Mouse (Mus musculus) urinary bladder, postnatal 10 days (tissue): ENCODE measurements around the gene Dguok.

Source experiments
- DNase-seq: peaks from one replicate; pipeline ENCODE4 v3.0.0; 2022; ENCODE audit warnings: low spot score

The Dguok gene

DNA sequence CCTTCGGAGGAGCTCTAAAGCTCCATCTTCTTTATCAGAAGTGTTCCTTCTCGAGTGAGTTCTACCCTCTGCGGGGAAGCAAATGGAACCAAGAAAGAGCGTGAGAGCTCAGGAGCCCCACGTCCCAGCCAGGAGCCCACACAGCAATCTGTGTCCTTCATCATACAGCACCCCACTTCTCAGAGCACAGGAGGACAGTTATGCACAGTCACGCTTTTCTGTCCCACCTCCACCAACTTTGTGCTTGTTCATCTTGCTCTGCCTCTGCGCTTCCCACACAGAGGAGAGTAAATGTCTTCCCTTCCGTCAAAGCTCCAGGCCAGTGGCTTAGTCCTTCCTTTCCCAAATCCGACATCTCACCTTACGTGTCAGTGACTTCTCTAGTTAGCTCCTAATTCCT is 7.7 kb downstream of the Dguok start:
- no peak for DNase-seq

GRCm38 (mm10) chr6:83496753-83497710 is 9.7 kb downstream of the Dguok start:
- DNase-seq: no peak

DNA sequence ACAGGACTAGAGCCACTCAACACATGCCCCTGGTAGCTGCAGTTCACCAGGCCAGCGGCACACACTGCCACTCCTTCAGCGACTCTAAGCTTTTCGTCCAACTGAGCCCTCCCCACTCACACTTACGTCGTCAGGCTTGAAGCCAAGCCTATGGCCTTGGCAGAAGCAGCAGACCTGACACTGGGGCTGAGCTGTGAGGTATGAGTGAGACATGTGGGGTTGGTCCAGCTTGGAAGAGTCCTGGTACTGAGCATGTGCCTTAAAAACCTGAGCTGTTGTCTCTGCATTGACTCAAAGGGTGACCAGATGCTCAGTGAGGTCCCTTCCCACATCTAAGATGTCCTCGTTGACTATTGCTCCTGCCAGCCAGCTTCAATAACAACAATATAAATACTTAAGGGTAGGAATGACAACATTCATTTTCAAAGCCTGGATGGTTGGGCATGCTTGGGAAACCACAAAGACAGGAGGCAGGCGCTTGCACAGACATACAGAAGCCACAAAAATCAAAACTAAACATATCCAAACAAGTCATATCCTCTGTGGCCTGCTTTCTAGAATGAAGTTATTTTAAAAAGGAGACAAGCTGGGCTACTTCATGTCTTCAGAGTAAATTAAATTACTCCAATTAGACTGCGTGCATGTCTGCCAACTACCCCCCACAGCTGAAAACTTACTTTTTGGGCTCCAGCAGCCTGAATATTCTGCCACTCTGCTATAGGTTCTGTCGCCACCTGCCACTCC is 10.6 kb downstream of the Dguok start:
- DNase-seq: no peak

GRCm38 (mm10) chr6:83490622-83491021 is 16.1 kb downstream of the Dguok start:
- DNase-seq: no peak

DNA sequence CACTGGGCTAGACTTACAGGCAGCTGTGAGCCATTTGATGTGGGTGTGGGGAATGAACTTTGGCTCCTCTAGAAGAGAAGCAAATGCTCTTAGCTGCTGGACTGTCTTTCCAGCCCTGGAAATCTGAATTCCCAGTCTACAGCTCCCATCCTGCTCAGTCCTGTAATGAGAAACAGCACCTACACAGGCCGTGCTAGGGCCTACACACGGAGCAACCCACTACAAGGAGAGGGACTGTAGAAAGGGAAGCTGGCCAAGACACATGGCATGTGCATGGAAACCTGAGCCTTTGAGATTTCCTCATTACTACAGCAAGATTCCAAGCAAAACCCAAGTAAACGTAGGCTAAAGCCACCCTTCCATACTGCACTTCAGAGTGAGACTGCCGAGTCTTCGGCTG is 18.6 kb downstream of the Dguok start:
- no peak for DNase-seq

- no peak for DNase-seq
These were observed 19.5 kb downstream of the Dguok start for GRCm38 (mm10) chr6:83487298-83487697.

- DNase-seq: no peak
These were observed 20.9 kb downstream of the Dguok start for GRCm38 (mm10) chr6:83485854-83486253.

DNA sequence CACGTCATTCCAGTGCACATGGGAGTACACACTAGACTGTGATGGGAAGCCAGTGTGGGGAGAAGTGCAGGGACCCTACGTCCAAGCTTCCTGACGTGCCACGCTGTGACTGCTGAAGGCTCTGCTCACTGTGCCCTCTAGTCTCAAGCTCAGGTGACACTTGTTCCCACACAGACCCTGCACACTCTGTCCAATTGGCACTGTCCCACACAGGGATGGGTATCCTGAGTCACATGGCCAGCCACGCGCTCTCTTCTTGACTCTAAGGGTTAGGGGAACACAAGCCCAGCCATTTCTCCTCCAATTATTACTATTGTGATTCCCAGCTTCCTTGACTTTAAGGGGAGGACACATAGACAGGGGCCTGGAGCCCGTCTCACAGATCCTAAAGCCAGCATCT is 23.0 kb downstream of the Dguok start:
- DNase-seq: no peak

DNA sequence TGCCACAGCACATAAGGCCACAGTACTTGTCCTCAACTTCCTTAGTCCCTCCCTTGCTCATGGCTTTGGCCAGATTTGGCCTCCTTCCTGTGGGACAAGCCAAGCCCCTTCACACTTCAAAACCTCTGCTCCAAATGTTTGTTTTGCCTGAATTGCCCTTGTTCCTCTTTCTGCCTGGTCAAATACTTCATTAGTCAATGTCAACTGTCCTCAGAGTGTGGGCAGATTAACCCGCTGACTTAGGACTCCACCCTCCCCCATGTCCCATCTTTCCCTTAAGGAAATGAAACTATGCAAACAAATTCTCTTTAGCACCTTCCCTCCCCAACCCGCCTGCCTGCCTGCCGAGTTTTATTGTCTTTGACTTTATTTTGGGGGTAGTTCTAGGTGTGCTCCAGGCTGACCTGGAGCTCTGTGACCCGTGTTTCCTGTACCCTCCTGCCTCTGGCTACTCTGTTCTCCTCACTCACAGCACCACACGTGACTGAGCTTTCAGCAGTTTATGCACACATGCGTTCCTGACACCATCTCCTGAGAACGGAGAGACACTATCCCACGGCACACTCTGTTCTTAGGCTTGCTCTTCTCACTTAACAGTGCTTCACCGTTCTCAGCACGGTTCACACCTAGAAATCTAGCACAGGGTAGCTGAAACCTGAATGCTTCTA is 24.2 kb downstream of the Dguok start:
- DNase-seq: no peak

DNA sequence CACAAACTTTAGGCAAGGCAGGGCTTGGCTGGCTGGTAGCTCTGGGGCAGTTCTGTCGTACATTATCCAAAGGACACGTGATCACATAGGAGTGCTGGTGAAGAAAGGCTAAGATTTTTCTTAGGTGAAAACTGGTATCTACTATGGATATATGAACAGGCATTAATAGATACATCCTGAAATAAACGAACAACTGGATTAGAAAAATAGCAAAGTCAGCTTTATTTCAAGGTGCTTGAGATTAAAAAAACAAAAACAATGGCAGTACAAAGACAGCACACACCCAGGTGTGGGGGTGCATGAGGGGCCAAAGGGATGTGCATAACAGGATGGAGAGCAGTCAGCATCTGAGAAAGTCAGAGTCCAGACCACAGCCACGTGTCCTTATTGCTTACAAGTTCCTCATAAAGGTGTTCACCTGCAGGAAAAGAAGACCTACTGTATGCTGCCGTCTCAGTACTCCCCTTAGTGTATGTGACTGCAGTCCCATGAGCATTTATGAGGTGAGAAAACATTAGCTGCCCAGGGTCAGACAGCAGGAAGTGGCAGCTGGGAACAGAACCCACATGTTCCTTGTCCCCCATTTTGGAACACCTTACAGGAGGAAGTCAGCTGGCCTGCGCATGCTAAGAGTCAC is 26.6 kb downstream of the Dguok start:
- no peak for DNase-seq

- no peak for DNase-seq
These were observed 27.6 kb downstream of the Dguok start for GRCm38 (mm10) chr6:83479193-83479592.

DNA sequence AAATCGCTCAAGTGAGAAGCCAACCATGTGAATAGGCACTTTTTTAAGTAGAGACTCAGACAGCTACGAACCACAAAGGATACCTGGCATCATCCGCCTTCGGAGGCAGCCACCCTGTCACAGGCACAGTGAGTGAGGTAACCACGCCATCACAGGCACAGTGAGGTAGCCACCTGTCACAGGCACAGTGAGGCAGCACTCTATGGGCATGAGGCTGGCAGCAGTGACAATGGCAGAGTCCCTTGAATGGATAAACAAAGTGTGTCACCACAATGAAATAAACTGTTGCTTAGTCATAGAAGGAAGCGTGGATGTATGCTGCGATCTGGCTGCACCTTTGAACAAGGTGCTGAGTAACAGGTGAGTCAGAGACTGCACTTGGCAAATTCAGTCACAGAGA is 28.1 kb downstream of the Dguok start:
- no peak for DNase-seq

DNA sequence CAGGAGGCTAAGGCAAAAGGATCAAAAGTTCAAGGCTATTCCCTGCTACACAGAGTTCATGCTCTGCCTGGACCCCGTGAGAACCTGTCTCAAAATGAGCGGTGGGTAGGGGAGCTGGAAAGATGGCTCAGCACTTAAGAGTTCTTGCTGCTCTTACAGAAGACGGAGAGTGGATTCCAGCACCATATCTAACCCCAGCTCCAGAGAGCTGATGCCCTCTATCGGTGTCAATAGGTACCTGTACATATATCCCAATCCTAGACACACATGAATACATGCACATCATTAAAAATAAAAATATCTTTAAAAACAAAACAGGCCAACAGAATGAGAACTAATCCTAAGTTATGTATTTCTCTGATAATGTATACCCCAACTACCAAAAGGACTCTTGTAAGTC is 28.6 kb downstream of the Dguok start:
- DNase-seq: no peak

GRCm38 (mm10) chr6:83475431-83475830 is 31.3 kb downstream of the Dguok start:
- no peak for DNase-seq

GRCm38 (mm10) chr6:83473240-83473639 is 33.5 kb downstream of the Dguok start:
- DNase-seq: no peak

- DNase-seq: no peak
These were observed 35.0 kb downstream of the Dguok start for GRCm38 (mm10) chr6:83471739-83472138.

DNA sequence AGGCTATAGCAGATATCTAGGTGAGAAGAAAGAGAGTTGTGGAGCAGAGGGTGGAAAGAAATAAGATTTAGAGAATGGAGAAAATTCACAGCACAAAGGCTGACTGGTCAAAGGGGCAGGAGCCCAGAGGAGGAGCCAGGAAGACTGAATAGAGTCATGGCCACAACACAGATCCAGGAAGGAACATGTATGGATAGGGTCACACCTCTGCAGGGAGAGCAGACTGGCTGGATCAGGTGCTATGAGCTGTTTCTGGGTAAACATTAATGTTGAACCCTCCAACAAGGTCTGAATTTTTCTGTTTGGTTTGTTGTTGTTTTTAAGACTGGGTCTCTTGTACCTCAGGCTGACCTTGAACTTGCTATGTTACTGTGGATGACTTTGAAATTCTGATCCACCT is 42.8 kb downstream of the Dguok start:
- DNase-seq: no peak

DNA sequence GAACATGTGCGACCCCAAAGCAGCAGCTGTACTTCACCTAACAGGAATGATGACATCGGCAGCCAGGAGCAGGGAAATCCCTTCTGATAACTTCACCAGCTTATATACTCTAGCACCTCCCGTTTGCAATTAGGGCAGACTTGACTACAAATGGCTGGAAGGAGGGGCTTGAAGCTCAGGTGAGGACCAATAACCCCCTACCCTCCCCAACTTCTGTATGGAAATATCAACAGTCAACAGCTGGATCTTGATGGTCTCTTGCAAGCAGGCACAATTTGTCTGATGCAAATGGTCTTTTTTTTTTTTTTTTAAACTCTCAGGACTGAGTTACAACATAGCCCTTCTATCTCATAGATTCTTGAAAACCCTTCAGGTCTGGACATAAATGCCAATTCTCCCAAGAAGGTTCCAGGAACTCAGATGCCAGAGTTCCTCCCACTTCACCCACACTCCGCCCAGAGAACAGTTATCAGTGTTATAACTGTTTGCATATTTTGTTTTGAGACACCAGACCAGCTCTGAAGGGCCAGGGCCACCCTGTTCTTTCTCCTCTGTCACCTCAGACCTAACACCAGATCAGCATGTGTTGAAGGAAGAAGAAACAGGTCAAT is 47.6 kb downstream of the Dguok start, which contains the start of gene Tet3:
TSS of gene Tet3 (minus strand) at position 51 of the 611 bp plus-strand sequence.
- no peak for DNase-seq

GRCm38 (mm10) chr6:83456984-83457810 is 49.6 kb downstream of the Dguok start:
- no peak for DNase-seq

GRCm38 (mm10) chr6:83456131-83456983 is 50.4 kb downstream of the Dguok start:
- peak; percentile 25 for DNase-seq
